Mouse (Mus musculus) heart, embryonic 14.5 days (tissue): ENCODE data around the gene Acat3. TPM values are rescaled to one million over a fixed set of nuclear protein-coding genes. Genes with fewer than 3 reads are reported as not detected.

Source experiments
- ATAC-seq: fragments of 200-750 bp; cut with Nextera tagmentation; 2 replicates; pipeline ENCODE4 v1.8.0; 2017; ENCODE audit warnings: low read depth, moderate TSS enrichment; ENCODE audit not compliant: insufficient number of reproducible peaks, insufficient read depth, low FRiP score
- H3K27ac ChIP-seq, 2 experiments: fragments of 200-500 bp in 1 of 2; fragments of 300-500 bp in 1 of 2; sonication (generic) in 1 of 2; replicated peaks in 1 of 2; 2 replicates each; pipeline ENCODE4 v1.5.1; 2012 to 2014; ENCODE audit warnings: low read depth in 2 of 2, low read length in 2 of 2, control low read depth in 1 of 2, mild to moderate bottlenecking in 1 of 2, mixed read lengths in 1 of 2; ENCODE audit not compliant: control insufficient read depth in 1 of 2, insufficient read depth in 1 of 2
- H3K27me3 ChIP-seq: fragments of 300-500 bp; sonication (generic); 2 replicates; pipeline ENCODE4 v1.6.1; 2014; ENCODE audit warnings: mild to moderate bottlenecking, low read length, control low read depth; ENCODE audit not compliant: control insufficient read depth, insufficient read depth
- H3K36me3 ChIP-seq: fragments of 300-500 bp; sonication (generic); 2 replicates; pipeline ENCODE4 v1.6.1; 2014; ENCODE audit warnings: mild to moderate bottlenecking, control low read depth, low read length, mixed read lengths; ENCODE audit not compliant: control insufficient read depth, insufficient read depth
- H3K4me1 ChIP-seq, 2 experiments: fragments of 200-500 bp in 1 of 2; fragments of 300-500 bp in 1 of 2; sonication (generic) in 1 of 2; 2 replicates each; pipeline ENCODE4 v1.6.1; 2012 to 2014; ENCODE audit warnings: low read length in 2 of 2, control low read depth in 1 of 2, mixed read lengths in 1 of 2; ENCODE audit not compliant: control insufficient read depth in 2 of 2, insufficient read depth in 2 of 2
- H3K4me2 ChIP-seq: fragments of 300-500 bp; sonication (generic); 2 replicates; pipeline ENCODE4 v1.6.1; 2014; ENCODE audit warnings: mild to moderate bottlenecking, low read length
- H3K4me3 ChIP-seq, 2 experiments: fragments of 200-500 bp in 1 of 2; fragments of 300-500 bp in 1 of 2; sonication (generic) in 1 of 2; 2 replicates each; pipeline ENCODE4 v1.5.1; 2012 to 2014; ENCODE audit warnings: low read length in 2 of 2, mild to moderate bottlenecking in 2 of 2, control low read depth in 1 of 2, low read depth in 1 of 2, moderate library complexity in 1 of 2; ENCODE audit not compliant: control insufficient read depth in 1 of 2, insufficient read depth in 1 of 2
- H3K9ac ChIP-seq: fragments of 300-500 bp; sonication (generic); 2 replicates; pipeline ENCODE4 v1.6.1; 2014; ENCODE audit warnings: mild to moderate bottlenecking, low read length
- H3K9me3 ChIP-seq: fragments of 300-500 bp; sonication (generic); 2 replicates; pipeline ENCODE4 v1.6.1; 2016; ENCODE audit warnings: low read length, control low read depth; ENCODE audit not compliant: control insufficient read depth
- WGBS: fragments of 180-500 bp; shearing (Covaris S2); extraction: QIAGEN DNeasy Blood & Tissue Kit; methylation state at CpG from one replicate; pipeline ENCODE4 v1.1.7; 2014; 5-methylcytosine and 5-hydroxymethylcytosine counted together
- polyA plus RNA-seq: library from polyadenylated mRNA; unstranded; fragments of >200 nt; fragmentation: Nextera tagmentation; extraction: Ambion mirVana; gene quantifications from 2 replicates; pipeline ENCODE4 v1.2.1, GENCODE M21; 2014

Acat3 gene
- polyA plus RNA-seq, 1 experiment from 2014 or later, result 0.28 TPM

- H3K36me3 ChIP-seq, result peaks cover 18% of the 10 kb centered on the region
- H3K4me2 ChIP-seq, result no peak overlapping the region
- 91% methylated on average over 4 of the region's 4 CpGs for WGBS
- H3K27me3 ChIP-seq, result no peaks in the 10 kb centered on the region
- H3K9ac ChIP-seq, result no peak overlapping the region
- H3K9me3 ChIP-seq, result no peaks in the 10 kb centered on the region
- H3K27ac ChIP-seq, result no peak overlapping the region
- H3K4me3 ChIP-seq, result no peak overlapping the region
- H3K4me1 ChIP-seq, result peaks cover 5 to 7% of the 10 kb centered on the region in 2 experiments; a peak in 2 of 4 replicates
- no peak for ATAC-seq
These were observed 49.3 kb downstream of the Acat3 start for GRCm38 (mm10) chr17:12891054-12891453.

GRCm38 (mm10) chr17:12887021-12887775 lies 53.2 kb downstream of the Acat3 start:
- Histone ChIP-seq H3K4me2 (no peak overlapping the region), H3K9me3 (no peaks in the 10 kb centered on the region), H3K4me3 (no peak overlapping the region), H3K27me3 (no peaks in the 10 kb centered on the region), H3K36me3 (peaks cover 7% of the 10 kb centered on the region), H3K4me1 (peaks cover 5 to 7% of the 10 kb centered on the region in 2 experiments; a peak in 2 of 4 replicates), H3K27ac (peak overlapping the region; percentile 11 to 15; a peak in 1 of 4 replicates), H3K9ac (no peak overlapping the region)
- 59% methylated on average over 15 of the region's 15 CpGs for WGBS
- ATAC-seq, result no peak

- Histone ChIP-seq H3K27ac (no peak overlapping the region), H3K9me3 (no peaks in the 10 kb centered on the region), H3K9ac (no peak overlapping the region), H3K4me3 (no peak overlapping the region), H3K27me3 (no peaks in the 10 kb centered on the region), H3K36me3 (peaks cover 7% of the 10 kb centered on the region), H3K4me2 (no peak overlapping the region), H3K4me1 (peaks cover 5 to 7% of the 10 kb centered on the region in 2 experiments; a peak in 2 of 4 replicates)
- no peak for ATAC-seq
- WGBS, result 54% methylated on average over 6 of the region's 6 CpGs
These were observed 53.8 kb downstream of the Acat3 start for GRCm38 (mm10) chr17:12886620-12887019.

GRCm38 (mm10) chr17:12881216-12881615 lies 59.2 kb downstream of the Acat3 start:
- H3K4me2 ChIP-seq, result no peak overlapping the region
- 87% methylated on average over 1 of the region's 1 CpGs for WGBS
- H3K27ac ChIP-seq, result no peak overlapping the region
- H3K4me3 ChIP-seq, result no peak overlapping the region
- no peaks in the 10 kb centered on the region for H3K36me3 ChIP-seq
- H3K4me1 ChIP-seq, result peaks cover 0 to 2% of the 10 kb centered on the region in 2 experiments; a peak in 2 of 4 replicates
- H3K27me3 ChIP-seq, result no peaks in the 10 kb centered on the region
- H3K9ac ChIP-seq, result no peak overlapping the region
- ATAC-seq, result no peak
- no peaks in the 10 kb centered on the region for H3K9me3 ChIP-seq

GRCm38 (mm10) chr17:12880178-12880577 lies 60.2 kb downstream of the Acat3 start:
- Histone ChIP-seq H3K27ac (no peak overlapping the region), H3K27me3 (no peaks in the 10 kb centered on the region), H3K4me3 (peak overlapping the region; percentile 19 to 29), H3K9me3 (no peaks in the 10 kb centered on the region), H3K4me1 (peaks cover 0 to 2% of the 10 kb centered on the region in 2 experiments; a peak in 2 of 4 replicates), H3K4me2 (peak overlapping the region; percentile 66), H3K36me3 (no peaks in the 10 kb centered on the region), H3K9ac (peak overlapping the region; percentile 62)
- ATAC-seq, result no peak
- 2% methylated on average over 14 of the region's 14 CpGs for WGBS

- Histone ChIP-seq H3K9ac (no peak within 1 kb of the TSS), H3K9me3 (no peaks in the 10 kb centered on the region), H3K27me3 (peaks cover 4% of the 10 kb centered on the region; the same call in 1 of the 2 replicates), H3K27ac (no peak within 1 kb of the TSS), H3K4me2 (no peak within 1 kb of the TSS), H3K4me3 (no peak within 1 kb of the TSS), H3K36me3 (no peaks in the 10 kb centered on the region), H3K4me1 (peaks cover 0 to 2% of the 10 kb centered on the region in 2 experiments; a peak in 1 of 4 replicates)
- 76% methylated on average over 5 of the region's 5 CpGs for WGBS
- no peak for ATAC-seq
These were observed 64.7 kb downstream of the Acat3 start, which contains the start of gene Mrgprh for GRCm38 (mm10) chr17:12875734-12876133. Mrgprh (plus strand) TSS chr17:12876034.
